Mouse (Mus musculus): ENCODE results near the gene Tab1. TPM values are rescaled to one million over a fixed set of nuclear protein-coding genes. Genes with fewer than 3 reads are reported as not detected.

Tab1 gene
- polyA plus RNA-seq, 1 experiment = 33.3 TPM

DNA sequence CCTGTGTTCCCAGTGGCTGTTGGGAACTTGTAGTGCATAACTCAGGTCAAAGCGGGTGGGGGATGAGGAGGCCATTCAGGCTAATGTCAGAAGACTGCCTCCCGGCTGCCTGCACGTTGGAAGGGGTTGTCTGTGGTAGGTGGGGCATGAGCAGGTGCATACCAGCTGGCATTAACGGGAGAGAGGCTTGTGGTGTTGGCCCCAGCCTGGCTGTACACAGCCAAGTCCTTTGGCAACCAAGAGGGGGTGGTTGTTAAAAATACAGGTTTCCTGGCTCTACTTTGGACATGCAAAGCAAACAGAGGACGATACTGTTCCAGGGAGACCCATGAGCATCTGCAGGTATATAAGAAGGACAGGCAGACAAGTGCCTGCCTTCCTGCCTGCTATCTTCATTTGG, 32.5 kb downstream of the Tab1 start:
- no peak overlapping the region for H3K4me2 ChIP-seq (ENCODE audit: low read depth)
- no peak overlapping the region for H3ac ChIP-seq (ENCODE audit: control insufficient read depth, insufficient read length)
- H3K27me3 ChIP-seq (ENCODE audit: control insufficient read depth, insufficient read depth, insufficient read length) = no peaks in the 10 kb centered on the region
- H3K36me3 ChIP-seq (ENCODE audit: control insufficient read depth, insufficient read depth) = peaks cover 5% of the 10 kb centered on the region
- no peak overlapping the region for H3K4me3 ChIP-seq
- H3K79me2 ChIP-seq (ENCODE audit: control insufficient read depth, insufficient read depth) = no peaks in the 10 kb centered on the region
- TF ChIP-seq E2F4 (IDR thresholded peaks at IDR 0.05; ENCODE audit: insufficient read depth) (no peak), MYOG (IDR thresholded peaks at IDR 0.05; ENCODE audit: control insufficient read depth in 1 of 3, insufficient read depth in 1 of 3, insufficient read length in 2 of 3, low read depth in 2 of 3) (peak; percentile 75 to 96 (median 84)), USF1 (IDR thresholded peaks at IDR 0.05; ENCODE audit: low read depth) (no peak), REST (IDR thresholded peaks at IDR 0.05; ENCODE audit: insufficient read depth, insufficient read length) (no peak), POLR2AphosphoS2 (IDR thresholded peaks at IDR 0.05; ENCODE audit: insufficient read length, low read depth) (peak; percentile 59), MYOD1 (IDR thresholded peaks at IDR 0.05; ENCODE audit: control insufficient read depth in 1 of 3, insufficient read length in 2 of 3, low read depth in 2 of 3) (peak in 2 of 3 experiments; percentile 85 to 99), SRF (IDR thresholded peaks at IDR 0.05; ENCODE audit: control insufficient read depth, insufficient read length, low read depth) (no peak), TCF3 (IDR thresholded peaks at IDR 0.05; ENCODE audit: insufficient read length, low read depth) (peak; percentile 87), MAX (IDR thresholded peaks at IDR 0.05; ENCODE audit: low read depth) (no peak), CEBPB (IDR thresholded peaks at IDR 0.05; ENCODE audit: insufficient read depth, poor library complexity, severe bottlenecking) (no peak), TCF12 (IDR thresholded peaks at IDR 0.05; ENCODE audit: insufficient read depth, poor library complexity, severe bottlenecking) (peak; percentile 73), POLR2A (IDR thresholded peaks at IDR 0.05; ENCODE audit: insufficient read length, low read depth) (no peak)

DNA sequence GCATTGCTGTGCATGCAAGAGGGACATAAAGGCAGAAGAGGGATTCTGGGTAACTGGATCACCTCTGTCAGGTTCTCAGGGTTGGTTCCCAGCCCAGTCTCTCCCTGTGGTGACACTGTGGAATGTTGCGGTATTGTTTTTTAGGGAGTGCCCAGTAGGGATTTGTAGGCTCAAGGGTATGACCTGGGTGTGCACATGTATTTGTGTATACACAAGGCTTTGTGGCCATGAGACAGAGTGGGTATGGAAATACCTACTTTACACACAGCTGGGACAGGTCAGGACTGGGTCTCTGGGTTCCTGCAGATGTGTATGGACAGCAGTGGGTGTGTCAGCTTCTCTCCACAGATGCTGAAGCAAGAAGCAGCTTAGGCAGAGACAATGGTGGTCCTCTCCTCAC, 36.6 kb downstream of the Tab1 start:
- no peak overlapping the region for H3K4me2 ChIP-seq (ENCODE audit: low read depth)
- H3K4me3 ChIP-seq = no peak overlapping the region
- H3ac ChIP-seq (ENCODE audit: control insufficient read depth, insufficient read length) = no peak overlapping the region
- H3K36me3 ChIP-seq (ENCODE audit: control insufficient read depth, insufficient read depth) = no peaks in the 10 kb centered on the region
- H3K27me3 ChIP-seq (ENCODE audit: control insufficient read depth, insufficient read depth, insufficient read length) = no peaks in the 10 kb centered on the region
- TF ChIP-seq CEBPB (IDR thresholded peaks at IDR 0.05; ENCODE audit: insufficient read depth, poor library complexity, severe bottlenecking) (no peak), POLR2AphosphoS2 (IDR thresholded peaks at IDR 0.05; ENCODE audit: insufficient read length, low read depth) (no peak), USF1 (IDR thresholded peaks at IDR 0.05; ENCODE audit: low read depth) (no peak), MYOD1 (IDR thresholded peaks at IDR 0.05; ENCODE audit: control insufficient read depth in 1 of 3, insufficient read length in 2 of 3, low read depth in 2 of 3) (no peak), TCF3 (IDR thresholded peaks at IDR 0.05; ENCODE audit: insufficient read length, low read depth) (no peak)
- H3K79me2 ChIP-seq (ENCODE audit: control insufficient read depth, insufficient read depth) = peaks cover 1% of the 10 kb centered on the region

DNA sequence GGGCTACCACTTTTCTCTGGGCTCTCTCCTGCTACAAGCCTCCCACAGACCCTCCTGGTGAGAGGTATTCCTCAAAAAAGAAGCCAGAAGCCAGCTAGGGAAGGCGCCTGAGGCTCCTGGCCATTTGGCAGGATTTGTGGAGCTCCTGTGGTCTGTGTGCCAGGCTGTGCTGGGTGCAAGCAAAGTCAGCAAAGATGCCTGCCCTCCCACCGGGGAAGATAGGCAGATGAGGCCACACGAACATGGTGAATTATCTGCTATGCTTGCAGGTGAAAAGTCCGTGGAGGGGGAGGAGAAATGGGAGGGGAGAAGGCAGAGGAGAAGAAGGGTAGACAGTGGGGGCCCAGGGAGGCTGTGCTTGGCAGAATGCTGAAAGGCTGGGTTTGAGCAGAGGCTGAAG, 37.4 kb downstream of the Tab1 start:
- Histone ChIP-seq H3K79me2 (ENCODE audit: control insufficient read depth, insufficient read depth) (peaks cover 10% of the 10 kb centered on the region), H3K36me3 (ENCODE audit: control insufficient read depth, insufficient read depth) (no peaks in the 10 kb centered on the region), H3ac (ENCODE audit: control insufficient read depth, insufficient read length) (no peak overlapping the region), H3K4me2 (ENCODE audit: low read depth) (no peak overlapping the region), H3K4me3 (no peak overlapping the region), H3K27me3 (ENCODE audit: control insufficient read depth, insufficient read depth, insufficient read length) (no peaks in the 10 kb centered on the region)
- TF ChIP-seq POLR2AphosphoS2 (IDR thresholded peaks at IDR 0.05; ENCODE audit: insufficient read length, low read depth) (no peak), CEBPB (IDR thresholded peaks at IDR 0.05; ENCODE audit: insufficient read depth, poor library complexity, severe bottlenecking) (no peak), USF1 (IDR thresholded peaks at IDR 0.05; ENCODE audit: low read depth) (no peak), SRF (IDR thresholded peaks at IDR 0.05; ENCODE audit: control insufficient read depth, insufficient read length, low read depth) (no peak), MYOG (IDR thresholded peaks at IDR 0.05; ENCODE audit: control insufficient read depth in 1 of 3, insufficient read depth in 1 of 3, insufficient read length in 2 of 3, low read depth in 2 of 3) (no peak), REST (IDR thresholded peaks at IDR 0.05; ENCODE audit: insufficient read depth, insufficient read length) (no peak), POLR2A (IDR thresholded peaks at IDR 0.05; ENCODE audit: insufficient read length, low read depth) (no peak), TCF12 (IDR thresholded peaks at IDR 0.05; ENCODE audit: insufficient read depth, poor library complexity, severe bottlenecking) (no peak)

GRCm38 (mm10) chr15:80171286-80171685, 38.4 kb downstream of the Tab1 start:
- TF ChIP-seq MYOD1 (IDR thresholded peaks at IDR 0.05; ENCODE audit: control insufficient read depth in 1 of 3, insufficient read length in 2 of 3, low read depth in 2 of 3) = peak in 1 of 3 experiments; percentile 6
- TF ChIP-seq E2F4 (IDR thresholded peaks at IDR 0.05; ENCODE audit: insufficient read depth) = no peak
- H3K4me2 ChIP-seq (ENCODE audit: low read depth) = peak overlapping the region; percentile 73

DNA sequence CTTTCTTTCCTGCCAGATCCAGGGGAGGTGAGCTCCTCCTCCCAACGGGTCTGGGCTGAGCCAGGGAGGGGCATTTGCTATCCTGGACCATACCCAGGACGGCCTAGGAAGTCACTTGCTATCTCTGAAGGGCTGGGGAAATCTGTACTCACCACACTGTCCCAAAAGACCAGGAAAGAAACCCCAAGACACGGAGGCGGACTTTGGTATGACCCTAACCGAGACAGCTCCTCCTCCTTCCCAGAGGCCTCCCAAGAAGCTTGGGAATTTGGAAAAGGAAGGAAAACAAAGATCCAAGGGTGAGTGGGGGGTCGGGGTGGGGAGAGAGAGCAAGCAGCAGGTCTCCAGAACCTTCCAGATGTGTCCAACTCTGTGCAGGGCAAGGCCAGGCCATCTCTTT, 38.9 kb downstream of the Tab1 start:
- Histone ChIP-seq H3ac (ENCODE audit: control insufficient read depth, insufficient read length) (no peak overlapping the region), H3K4me3 (no peak overlapping the region), H3K4me2 (ENCODE audit: low read depth) (peak overlapping the region; percentile 73), H3K79me2 (ENCODE audit: control insufficient read depth, insufficient read depth) (peaks cover 15% of the 10 kb centered on the region), H3K36me3 (ENCODE audit: control insufficient read depth, insufficient read depth) (no peaks in the 10 kb centered on the region), H3K27me3 (ENCODE audit: control insufficient read depth, insufficient read depth, insufficient read length) (no peaks in the 10 kb centered on the region)
- TF ChIP-seq CEBPB (IDR thresholded peaks at IDR 0.05; ENCODE audit: insufficient read depth, poor library complexity, severe bottlenecking) (no peak), REST (IDR thresholded peaks at IDR 0.05; ENCODE audit: insufficient read depth, insufficient read length) (no peak), POLR2AphosphoS2 (IDR thresholded peaks at IDR 0.05; ENCODE audit: insufficient read length, low read depth) (no peak), SRF (IDR thresholded peaks at IDR 0.05; ENCODE audit: control insufficient read depth, insufficient read length, low read depth) (no peak), TCF3 (IDR thresholded peaks at IDR 0.05; ENCODE audit: insufficient read length, low read depth) (no peak), MAX (IDR thresholded peaks at IDR 0.05; ENCODE audit: low read depth) (no peak), MYOD1 (IDR thresholded peaks at IDR 0.05; ENCODE audit: control insufficient read depth in 1 of 3, insufficient read length in 2 of 3, low read depth in 2 of 3) (no peak), MYOG (IDR thresholded peaks at IDR 0.05; ENCODE audit: control insufficient read depth in 1 of 3, insufficient read depth in 1 of 3, insufficient read length in 2 of 3, low read depth in 2 of 3) (no peak), E2F4 (IDR thresholded peaks at IDR 0.05; ENCODE audit: insufficient read depth) (no peak), TCF12 (IDR thresholded peaks at IDR 0.05; ENCODE audit: insufficient read depth, poor library complexity, severe bottlenecking) (no peak), USF1 (IDR thresholded peaks at IDR 0.05; ENCODE audit: low read depth) (no peak), POLR2A (IDR thresholded peaks at IDR 0.05; ENCODE audit: insufficient read length, low read depth) (no peak)

More at GRCm38 (mm10) chr15:80171286-80171685, 38.4 kb downstream of the Tab1 start:
- no peak overlapping the region for H3ac ChIP-seq (ENCODE audit: control insufficient read depth, insufficient read length)
- no peaks in the 10 kb centered on the region for H3K36me3 ChIP-seq (ENCODE audit: control insufficient read depth, insufficient read depth)
- H3K27me3 ChIP-seq (ENCODE audit: control insufficient read depth, insufficient read depth, insufficient read length) = no peaks in the 10 kb centered on the region
- H3K79me2 ChIP-seq (ENCODE audit: control insufficient read depth, insufficient read depth) = peaks cover 13% of the 10 kb centered on the region
- no peak overlapping the region for H3K4me3 ChIP-seq
